Mouse (Mus musculus) erythroblast, embryonic 14.5 days (primary cell): ENCODE data around the gene BC049715.

Source experiments
- GATA1 ChIP-seq: IDR thresholded peaks from 2 replicates; pipeline ENCODE4 v1.6.1; 2012; ENCODE audit warnings: low read length, inconsistent platforms, mixed read lengths
- TAL1 ChIP-seq: IDR thresholded peaks from 3 replicates; pipeline ENCODE4 v1.6.1; 2012; ENCODE audit warnings: low read length, inconsistent platforms, mixed read lengths

GRCm38 (mm10) chr6:136850267-136850666 lies 22.8 kb downstream of the BC049715 start:
- TF ChIP-seq GATA1 (no peak), TAL1 (no peak)
